Mouse (Mus musculus) urinary bladder, postnatal 10 days (tissue): Measurements from ENCODE around the gene Sephs1.
A peak's percentile ranks its signal among the peaks of the same experiment; 100 is the strongest.

Experiments
- DNase-seq: peaks from one replicate; pipeline ENCODE4 v3.0.0; 2022; ENCODE audit warnings: low spot score

Gene Sephs1

DNA sequence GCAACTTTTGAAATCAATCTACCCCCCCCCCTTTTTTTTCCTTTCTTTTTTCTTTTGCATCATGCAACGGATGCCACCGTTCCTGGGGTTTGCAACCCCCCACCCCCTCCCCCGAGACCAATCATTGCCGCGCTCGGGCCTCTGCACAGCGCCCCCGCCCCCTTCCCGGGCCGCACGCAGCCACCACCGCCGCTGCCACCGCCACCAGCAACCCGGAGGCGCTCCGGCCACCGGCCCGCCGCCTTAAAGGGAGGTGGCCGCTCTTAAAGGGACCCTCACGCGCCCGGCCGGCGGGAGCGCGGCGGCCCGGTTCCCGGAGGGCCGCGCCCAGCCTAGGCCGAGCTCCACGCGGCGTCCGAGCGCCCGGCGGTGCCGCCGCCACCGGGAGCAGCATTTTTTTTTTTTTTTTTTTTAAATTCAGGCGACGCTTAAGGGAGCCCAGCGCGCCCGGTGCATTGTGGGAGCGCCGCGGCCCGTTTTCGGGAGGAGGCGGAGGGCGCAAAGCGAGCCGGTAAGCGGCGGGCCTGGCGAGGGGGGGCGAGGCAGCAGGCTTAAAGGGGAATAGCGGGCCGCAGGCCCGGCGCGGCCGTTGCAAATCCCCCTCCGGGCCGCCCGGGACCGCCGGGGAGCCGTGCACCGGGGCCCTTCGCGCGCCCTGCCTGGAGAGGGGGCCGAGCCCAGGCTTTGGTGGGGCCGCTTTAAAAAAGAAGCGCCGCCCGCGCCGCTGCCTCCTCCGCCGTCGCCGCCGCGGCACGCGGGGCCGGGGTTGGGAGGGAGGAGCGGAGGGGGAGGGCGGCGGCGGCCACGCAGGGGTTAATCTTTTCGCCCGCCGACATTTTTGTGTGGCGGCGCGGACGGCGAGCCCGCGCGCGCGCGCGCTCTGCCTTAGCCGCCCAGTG lies at the start of gene Sephs1:
Sephs1 (plus strand) TSS at position 215 of the 899 bp plus-strand sequence.
- peak; percentile 54 for DNase-seq

DNA sequence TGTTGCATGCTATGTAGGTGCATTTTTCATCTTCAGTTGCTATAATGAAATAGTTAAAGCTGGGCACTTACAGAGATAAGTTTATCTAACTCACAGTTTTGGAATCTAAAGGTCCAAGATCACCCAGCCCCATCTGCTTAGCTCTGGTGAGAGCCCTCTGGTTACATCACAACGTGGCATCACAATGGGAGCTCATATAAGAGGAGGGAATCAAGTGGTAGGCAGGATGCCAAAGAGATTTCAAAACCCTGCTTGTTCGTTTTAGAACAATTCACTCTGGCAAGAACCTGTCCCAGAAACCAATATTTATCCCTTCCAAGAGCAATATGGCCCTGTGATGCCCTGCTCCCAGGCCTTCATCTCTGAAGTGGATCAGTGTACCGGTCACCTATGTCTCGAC lies 49.2 kb upstream of the Sephs1 start:
- DNase-seq = no peak

- no peak for DNase-seq
Observed at GRCm38 (mm10) chr2:4849449-4849848, 31.9 kb upstream of the Sephs1 start.

GRCm38 (mm10) chr2:4857186-4857585 lies 24.2 kb upstream of the Sephs1 start:
- DNase-seq = no peak

- DNase-seq = no peak
Observed at GRCm38 (mm10) chr2:4858161-4858560, 23.2 kb upstream of the Sephs1 start.

GRCm38 (mm10) chr2:4864008-4864816 lies 17.2 kb upstream of the Sephs1 start:
- peak; percentile 27 for DNase-seq

DNA sequence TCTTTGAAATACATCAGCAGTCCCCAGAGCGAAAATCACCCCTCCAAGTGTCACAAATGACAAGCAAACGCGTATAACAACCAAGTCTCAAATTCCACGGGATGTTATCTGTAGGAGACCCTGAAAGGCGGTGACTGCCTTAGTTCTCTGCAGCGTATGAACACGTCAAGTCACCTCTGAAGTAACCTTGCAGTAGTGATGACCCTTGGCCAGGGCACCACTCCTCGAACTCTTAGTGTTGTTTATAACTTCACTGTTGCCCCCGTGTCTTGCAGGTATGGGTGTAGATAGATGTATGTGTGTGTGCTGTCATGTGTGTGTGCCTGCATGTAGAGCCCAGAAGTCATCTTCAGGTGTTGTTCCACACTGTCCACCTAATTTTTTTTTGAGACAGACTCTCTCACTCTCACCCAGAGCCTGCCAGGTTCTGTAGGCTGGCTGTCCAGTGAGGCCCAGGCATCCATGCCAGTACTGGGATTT lies 16.5 kb upstream of the Sephs1 start:
- DNase-seq = no peak

DNA sequence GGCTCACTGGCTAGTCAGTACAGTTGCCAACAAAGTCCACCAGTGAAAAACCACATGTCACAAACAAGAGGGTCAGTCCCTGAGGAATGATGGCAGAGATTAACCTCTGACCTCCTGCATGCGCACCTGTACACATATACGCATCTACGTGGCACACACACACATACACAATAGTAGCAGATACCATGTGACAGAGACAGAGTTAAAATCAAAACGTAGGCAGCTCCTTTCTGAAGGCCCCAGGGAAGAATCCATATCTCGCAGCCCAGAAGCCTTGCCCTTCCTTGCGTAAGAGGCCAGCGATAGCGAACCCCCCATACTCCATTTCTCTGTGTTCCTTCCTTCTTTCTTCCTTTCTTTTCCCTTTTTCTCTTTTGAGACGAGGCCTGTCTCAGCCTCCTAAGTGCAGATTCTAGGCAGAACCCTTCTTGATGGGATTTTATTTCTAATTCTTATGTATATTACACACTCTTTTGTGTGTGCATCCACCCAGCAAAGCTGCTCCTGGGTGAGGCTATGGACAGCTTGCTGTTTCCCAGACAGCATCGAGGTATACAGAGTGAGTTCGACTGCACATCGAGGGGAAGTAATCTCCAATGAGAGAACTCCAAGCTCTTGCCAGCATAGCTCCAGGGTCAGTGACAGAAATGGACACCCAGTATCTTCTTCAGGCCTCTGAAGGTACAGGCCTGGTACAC lies 13.2 kb upstream of the Sephs1 start:
- DNase-seq = no peak

GRCm38 (mm10) chr2:4872740-4873139 lies 8.6 kb upstream of the Sephs1 start:
- DNase-seq = no peak

DNA sequence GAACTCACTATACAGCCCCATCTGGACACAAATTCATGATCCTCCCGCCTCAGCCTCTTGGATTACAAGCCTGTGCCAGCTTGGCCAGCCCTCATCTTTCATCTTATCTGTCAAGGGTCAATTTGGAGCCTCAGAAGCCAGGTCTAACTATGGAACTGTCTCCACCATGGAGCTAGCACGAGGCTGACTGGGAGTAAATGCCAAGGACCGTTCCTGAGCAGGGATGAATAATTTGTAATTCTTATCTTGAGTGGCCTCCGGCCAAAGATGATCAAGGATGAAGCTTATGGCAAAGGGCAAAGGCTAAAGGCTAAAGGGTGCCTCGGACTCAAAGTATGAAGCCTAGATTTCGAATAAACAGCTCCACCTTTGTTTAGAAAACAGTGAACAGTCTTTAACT lies 8.0 kb upstream of the Sephs1 start:
- no peak for DNase-seq

- no peak for DNase-seq
Observed at GRCm38 (mm10) chr2:4875090-4875489, 6.3 kb upstream of the Sephs1 start.

DNA sequence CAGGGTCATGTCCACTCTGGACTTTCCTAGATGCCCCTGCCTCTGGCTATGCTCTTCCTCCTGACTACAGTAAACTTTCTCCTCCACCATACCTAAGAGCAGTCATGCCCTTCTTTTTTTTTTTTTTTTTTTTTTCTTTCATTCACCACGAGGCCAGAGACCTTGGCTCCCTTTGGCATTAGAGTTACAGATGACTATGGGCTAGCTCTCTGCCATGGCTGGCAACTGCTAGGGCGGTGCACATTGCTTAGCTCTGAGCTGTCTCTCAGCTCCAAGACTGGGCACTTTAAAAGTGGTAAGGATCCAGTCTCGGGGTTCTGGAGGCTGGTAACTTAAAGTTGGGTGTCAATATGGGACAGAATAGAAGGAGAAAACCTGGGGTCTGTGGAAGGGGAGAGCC lies 5.2 kb upstream of the Sephs1 start:
- no peak for DNase-seq

DNA sequence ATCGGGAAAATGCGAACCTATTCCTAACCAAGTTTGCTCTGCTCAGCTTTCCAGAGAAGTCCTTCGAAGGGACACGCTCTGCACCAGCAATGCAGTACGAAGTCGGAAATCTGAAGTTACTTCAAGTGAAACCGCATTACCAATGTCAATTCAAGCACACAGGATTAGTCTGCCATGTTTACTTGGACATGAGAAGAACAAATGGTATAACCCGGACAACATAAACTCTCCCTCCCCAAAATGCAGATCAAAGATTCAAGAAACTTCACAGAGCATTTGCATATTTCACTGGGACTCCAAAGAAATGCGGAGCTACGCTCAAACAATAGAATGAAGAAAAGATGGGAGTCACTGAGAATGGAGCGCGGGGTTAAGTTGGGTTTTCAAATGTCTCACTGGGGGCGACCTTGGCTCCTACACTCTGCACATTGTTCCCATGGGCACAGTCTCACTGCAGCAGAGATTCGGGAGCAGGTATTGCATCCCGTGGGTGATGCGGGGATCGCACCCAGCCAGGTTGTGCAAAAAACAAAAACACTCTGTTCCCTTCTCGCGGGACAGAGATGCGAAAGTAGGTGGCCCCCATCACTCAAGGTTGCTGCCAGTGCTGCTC lies 521 bp upstream of the Sephs1 start:
- DNase-seq = no peak

- peak; percentile 24 for DNase-seq
Observed at GRCm38 (mm10) chr2:4882249-4882791, 956 bp downstream of the Sephs1 start.

- DNase-seq = no peak
Observed at GRCm38 (mm10) chr2:4883009-4883704, 1.8 kb downstream of the Sephs1 start.

DNA sequence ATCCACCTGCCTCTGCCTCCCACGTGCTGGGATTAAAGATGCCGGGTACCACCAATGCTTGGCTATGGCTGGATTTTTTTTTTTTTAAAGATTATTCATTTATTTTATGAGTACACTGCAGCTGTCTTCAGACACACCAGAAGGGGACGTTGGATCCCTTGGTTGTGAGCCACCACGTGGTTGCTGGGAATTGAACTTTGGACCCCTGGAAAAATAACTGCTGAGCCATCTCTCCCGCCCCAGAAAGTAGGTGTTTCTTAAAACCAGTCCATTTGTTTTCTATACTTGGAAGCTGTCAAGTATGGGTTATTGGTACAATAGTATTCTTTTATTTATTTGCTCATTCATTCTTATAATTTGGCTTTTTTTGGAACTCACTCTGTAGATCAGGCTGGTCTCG lies 5.5 kb downstream of the Sephs1 start:
- DNase-seq = no peak

DNA sequence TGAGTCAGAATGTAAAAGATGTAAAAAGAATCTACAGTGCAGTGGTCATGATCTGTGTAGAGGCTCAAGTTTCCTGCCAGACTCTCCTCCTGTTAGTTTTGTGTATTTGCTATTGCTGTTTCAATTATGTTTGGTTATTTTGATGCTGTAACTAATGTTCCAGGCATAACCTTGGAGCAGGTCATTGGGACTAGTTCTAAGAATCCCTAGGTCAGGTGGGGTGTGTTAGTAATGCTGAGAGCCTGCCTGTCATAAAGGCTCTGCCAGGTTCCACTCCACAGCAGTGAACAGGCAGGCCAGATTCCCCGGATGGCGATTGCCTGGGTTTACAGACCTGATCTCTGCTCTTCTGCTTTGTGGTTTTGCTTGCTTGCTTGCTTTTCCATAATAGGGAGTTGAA lies 14.2 kb downstream of the Sephs1 start:
- no peak for DNase-seq

- DNase-seq = no peak
Observed at GRCm38 (mm10) chr2:4896970-4897369, 15.6 kb downstream of the Sephs1 start.

DNA sequence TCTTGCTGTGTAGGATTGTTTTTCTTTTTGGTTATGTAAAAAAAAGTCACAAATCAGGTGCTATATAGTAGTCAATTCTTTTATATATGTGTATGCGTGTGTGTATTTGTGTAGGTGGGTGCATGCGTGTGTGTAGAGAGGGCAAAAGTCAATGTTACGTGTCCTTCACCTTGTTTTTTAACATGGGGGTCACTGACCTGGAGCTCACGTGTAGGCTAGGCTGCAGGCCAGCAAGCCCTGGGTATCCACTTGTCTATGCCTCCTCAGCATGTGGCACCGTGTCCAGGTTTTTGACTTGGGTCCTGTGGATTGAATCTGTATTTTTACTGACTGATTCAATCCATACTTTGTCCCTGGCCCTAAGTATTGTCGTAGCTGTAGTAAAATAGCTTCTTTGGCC lies 19.3 kb downstream of the Sephs1 start:
- no peak for DNase-seq

GRCm38 (mm10) chr2:4902346-4902745 lies 21.0 kb downstream of the Sephs1 start:
- no peak for DNase-seq

- no peak for DNase-seq
Observed at GRCm38 (mm10) chr2:4907120-4907519, 25.8 kb downstream of the Sephs1 start.
